Mouse (Mus musculus) small intestine, adult 10 weeks (tissue): ENCODE measurements around the gene Adamtsl5. TPM values are rescaled to one million over a fixed set of nuclear protein-coding genes. Genes with fewer than 3 reads are reported as not detected.

ENCODE experiments used
- polyA plus RNA-seq: library from polyadenylated mRNA; stranded (reverse); fragments of 350-450 nt; fragmentation: Illumina TruSeq; extraction: RNeasy Lipid Tissue Mini Kit (QIAGEN cat#74804); gene quantifications from one replicate; pipeline ENCODE4 v1.2.3, GENCODE M21; 2014; ENCODE audit warnings: low replicate concordance

Adamtsl5 gene
- polyA plus RNA-seq: 5.3 TPM

DNA sequence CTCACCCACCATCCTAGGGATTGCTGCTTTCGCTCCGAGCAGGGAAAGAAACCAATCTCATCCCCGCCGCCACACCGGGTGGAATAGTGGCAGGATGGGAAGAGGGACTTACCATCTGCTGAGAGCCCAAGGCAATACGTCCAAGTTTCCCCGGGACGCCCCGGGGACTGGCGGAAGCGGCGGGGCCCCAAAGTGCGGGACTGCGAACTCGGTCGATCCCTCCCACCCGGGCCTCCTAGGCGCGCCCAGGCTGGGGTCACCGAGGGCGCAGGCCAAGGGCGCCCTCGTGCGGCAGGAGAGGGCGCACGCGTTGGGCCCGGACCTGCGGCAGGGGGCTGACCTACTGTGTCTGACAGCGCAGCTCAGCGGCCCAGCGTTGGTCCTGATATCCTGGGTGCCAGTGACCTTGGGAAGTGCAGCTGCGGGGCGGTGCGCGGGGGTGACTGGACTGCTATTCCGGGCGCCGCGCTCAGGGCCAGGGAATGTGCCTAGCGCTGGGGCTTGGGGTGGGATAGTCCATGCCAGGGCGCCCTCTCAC, at the start of gene Adamtsl5:
Gene Adamtsl5 (minus strand): TSS at position 169 of the 538 bp plus-strand sequence.

GRCm38 (mm10) chr10:80387522-80387959, 39.3 kb upstream of the Adamtsl5 start, which contains the start of gene Mex3d:
Mex3d (minus strand) TSS chr10:80387659.

DNA sequence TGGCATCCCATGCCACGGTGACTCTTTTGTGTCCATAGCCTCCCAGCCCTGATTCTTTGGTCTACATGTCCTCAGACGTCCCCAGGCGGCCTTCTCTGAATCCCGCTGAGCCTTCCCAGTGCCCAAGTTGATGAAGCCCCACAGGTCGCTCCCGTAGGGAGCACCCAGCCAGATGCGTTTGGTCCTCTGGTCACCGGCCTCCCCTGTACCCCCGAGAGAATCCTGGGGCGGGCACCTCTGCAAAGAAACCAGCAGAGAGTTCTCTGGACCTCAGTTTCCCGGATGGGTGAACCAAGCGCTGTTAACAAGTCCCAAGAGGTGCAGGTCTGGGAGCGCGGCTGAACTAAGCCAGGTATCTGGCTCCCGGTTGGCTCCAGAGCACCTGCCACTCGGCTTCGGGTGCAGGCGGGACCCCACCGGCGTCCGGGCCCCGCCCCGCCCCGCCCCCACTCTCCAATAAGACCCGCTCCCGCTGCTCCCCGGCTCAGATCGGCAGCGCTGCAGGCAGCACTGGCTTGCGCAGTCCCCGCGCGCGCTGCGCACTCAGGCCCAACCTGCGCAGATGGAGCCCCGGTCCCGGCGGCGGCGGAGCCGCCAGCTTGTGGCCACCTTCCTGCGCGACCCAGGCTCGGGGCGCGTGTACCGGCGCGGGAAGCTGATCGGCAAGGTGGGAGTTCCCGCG, 7.9 kb upstream of the Adamtsl5 start, which contains the start of gene Plk5:
Gene Plk5 (plus strand): TSS at position 459 of the 682 bp plus-strand sequence.

DNA sequence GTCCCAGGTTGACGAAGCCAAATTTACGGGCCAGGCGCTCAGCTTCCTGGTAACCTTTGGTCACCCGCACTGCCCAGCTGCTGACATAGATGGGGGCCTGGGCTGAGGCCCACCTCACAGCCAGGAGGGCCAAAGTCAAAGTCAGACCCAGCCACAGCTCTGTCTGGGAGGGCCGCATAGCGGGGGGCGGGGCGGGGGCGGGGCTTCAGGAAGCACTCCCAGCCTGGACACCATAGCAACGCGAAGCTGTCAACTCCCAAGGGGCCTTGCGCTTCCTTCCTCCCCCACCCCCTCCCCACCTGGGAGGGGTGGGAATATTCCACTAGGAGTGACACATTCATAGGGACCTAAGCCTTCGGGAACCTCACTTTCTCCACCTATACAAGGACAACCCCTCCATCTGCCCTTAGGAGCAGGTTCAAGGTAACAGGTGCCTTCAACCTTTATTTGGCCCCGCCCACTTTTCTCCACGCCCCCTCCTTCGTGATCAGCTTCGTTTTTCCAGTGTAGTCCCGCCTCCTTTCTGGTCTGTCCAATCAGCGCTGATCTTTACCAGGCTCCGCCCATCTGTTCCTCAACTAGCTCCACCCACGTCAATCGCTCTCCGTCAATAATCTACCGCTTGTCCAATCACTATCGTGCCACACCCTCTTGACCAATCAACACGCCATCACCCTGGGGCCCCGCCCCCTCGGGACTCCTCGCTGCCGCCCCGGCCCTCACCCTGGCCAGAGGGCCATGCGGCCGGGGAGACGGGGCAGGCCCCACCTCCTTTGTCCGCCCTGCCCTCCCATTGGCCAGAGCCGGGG, 18.7 kb downstream of the Adamtsl5 start, which contains the start of the genes Pcsk4 and Reep6:
Gene Pcsk4 (minus strand): TSS at position 226 of the 809 bp plus-strand sequence.
Gene Reep6 (plus strand): TSS at position 681 of the 809 bp plus-strand sequence.

GRCm38 (mm10) chr10:80320340-80320760, 27.9 kb downstream of the Adamtsl5 start, which contains the start of gene 2310011J03Rik:
2310011J03Rik (minus strand) TSS chr10:80320537.

DNA sequence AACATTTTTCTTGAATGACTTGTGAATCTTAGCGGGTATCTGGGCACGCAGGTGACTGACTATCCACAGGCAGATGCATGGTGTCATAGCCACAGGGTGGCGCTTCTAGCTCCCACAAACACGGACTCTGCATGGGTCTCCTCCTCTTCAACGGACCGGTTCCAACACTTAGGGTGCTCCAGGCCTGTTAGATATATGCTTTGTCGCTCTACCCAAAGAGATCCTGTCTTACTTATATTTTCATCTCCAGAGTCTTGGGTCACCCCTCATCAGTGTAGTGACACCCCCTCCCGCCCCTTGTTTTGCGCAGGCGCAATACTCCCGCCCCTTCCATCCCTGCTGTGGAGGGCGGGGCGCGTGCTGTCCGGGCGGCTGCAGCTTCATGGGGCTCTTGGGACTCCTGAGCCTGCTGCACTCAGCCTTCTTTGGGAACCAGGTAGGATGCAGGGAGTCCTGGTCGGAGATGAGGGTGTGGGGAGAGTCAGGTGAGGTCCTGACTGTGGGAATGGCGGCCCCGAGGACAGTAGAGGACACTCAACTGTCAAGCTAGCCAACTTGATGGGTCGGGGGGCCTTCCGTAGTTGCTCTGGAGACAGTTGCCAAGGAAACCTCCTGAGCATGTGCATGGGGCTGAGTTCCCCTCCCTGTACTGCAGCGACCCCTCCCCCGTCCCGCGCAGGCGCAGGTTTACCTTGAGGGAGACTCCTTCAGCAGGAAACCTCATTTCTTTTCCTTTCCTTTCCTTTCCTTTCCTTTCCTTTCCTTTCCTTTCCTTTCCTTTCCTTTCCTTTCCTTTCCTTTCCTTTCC, 52.4 kb downstream of the Adamtsl5 start, which contains the start of gene Apc2:
Gene Apc2 (plus strand): TSS at position 360 of the 808 bp plus-strand sequence.

GRCm38 (mm10) chr10:80292251-80293146, 55.7 kb downstream of the Adamtsl5 start, which contains the start of gene Rps15:
Rps15 (plus strand) TSS chr10:80292453.

Other genes starting within 250 kb of the Adamtsl5 start
- 0.52 TPM for gene Sbno2, start 242.8 kb downstream of the Adamtsl5 start, polyA plus RNA-seq
- 3.0 TPM for gene Stk11, start 232.6 kb downstream of the Adamtsl5 start, polyA plus RNA-seq
- gene Atp5d, start 209.8 kb downstream of the Adamtsl5 start, polyA plus RNA-seq: 1.8 TPM
- not detected for gene Cbarp, start 207.6 kb downstream of the Adamtsl5 start, polyA plus RNA-seq
- 7.7 TPM for gene Midn, start 200.1 kb downstream of the Adamtsl5 start, polyA plus RNA-seq
- 12.5 TPM for gene Cirbp, start 182.4 kb downstream of the Adamtsl5 start, polyA plus RNA-seq
- gene 1600002K03Rik, start 175.5 kb downstream of the Adamtsl5 start, polyA plus RNA-seq: not detected
- 0.37 TPM for gene Efna2, start 168.9 kb downstream of the Adamtsl5 start, polyA plus RNA-seq
- gene Mum1, start 122.0 kb downstream of the Adamtsl5 start, polyA plus RNA-seq: 3.4 TPM
- 3.5 TPM for gene Ndufs7, start 99.3 kb downstream of the Adamtsl5 start, polyA plus RNA-seq
- gene Gamt, start 87.4 kb downstream of the Adamtsl5 start, polyA plus RNA-seq: not detected
- 26.5 TPM for gene Dazap1, start 86.9 kb downstream of the Adamtsl5 start, polyA plus RNA-seq
- gene Rps15, start 56.0 kb downstream of the Adamtsl5 start, polyA plus RNA-seq: 1.6 TPM
- gene Apc2, start 52.4 kb downstream of the Adamtsl5 start, polyA plus RNA-seq: not detected
- 0.52 TPM for gene 2310011J03Rik, start 27.9 kb downstream of the Adamtsl5 start, polyA plus RNA-seq
- not detected for gene Pcsk4, start 18.9 kb downstream of the Adamtsl5 start, polyA plus RNA-seq
- 5.9 TPM for gene Reep6, start 18.5 kb downstream of the Adamtsl5 start, polyA plus RNA-seq
- not detected for gene Plk5, start 8.0 kb upstream of the Adamtsl5 start, polyA plus RNA-seq
- 2.9 TPM for gene Mex3d, start 39.2 kb upstream of the Adamtsl5 start, polyA plus RNA-seq
- gene Mbd3, start 51.1 kb upstream of the Adamtsl5 start, polyA plus RNA-seq: not detected
- 1.4 TPM for gene Uqcr11, start 58.4 kb upstream of the Adamtsl5 start, polyA plus RNA-seq
- 4.8 TPM for gene Tcf3, start 85.2 kb upstream of the Adamtsl5 start, polyA plus RNA-seq
- gene Onecut3, start 146.4 kb upstream of the Adamtsl5 start, polyA plus RNA-seq: 0.11 TPM
- gene Atp8b3, start 190.7 kb upstream of the Adamtsl5 start, polyA plus RNA-seq: not detected
- 0.15 TPM for gene Rexo1, start 213.1 kb upstream of the Adamtsl5 start, polyA plus RNA-seq
- 1.0 TPM for gene Klf16, start 228.9 kb upstream of the Adamtsl5 start, polyA plus RNA-seq
- gene Abhd17a, start 241.9 kb upstream of the Adamtsl5 start, polyA plus RNA-seq: not detected